Mouse (Mus musculus): Measurements from ENCODE around the gene Spred3.

GRCm38 (mm10) chr7:29134693-29135386 is 35.4 kb downstream of the Spred3 start, which contains the start of gene Rasgrp4:
- TF ChIP-seq CTCF (IDR thresholded peaks at IDR 0.05; ENCODE audit: low read depth): no peak
- TF ChIP-seq EP300 (IDR thresholded peaks at IDR 0.05; ENCODE audit: low read depth): no peak

Measured in heart, postnatal 0 days (tissue).